Mouse (Mus musculus) MEL (cell line): ENCODE data around the gene Gpr18. TPM values are rescaled to one million over a fixed set of nuclear protein-coding genes. Genes with fewer than 3 reads are reported as not detected.

Experiments used
- DNase-seq: peaks from one replicate; pipeline ENCODE4 v3.0.0; 2011; ENCODE audit warnings: low read depth, low spot score
- H3K27ac ChIP-seq: 2 replicates; pipeline ENCODE4 v1.5.1; 2012; ENCODE audit warnings: low read depth, mild to moderate bottlenecking, control low read depth, low read length, moderate library complexity; ENCODE audit not compliant: control insufficient read depth
- H3K27me3 ChIP-seq, 2 experiments: fragments of 150-350 bp in 1 of 2; sonication (generic) in 1 of 2; 2 replicates each; pipeline ENCODE4 v1.6.1; 2012; ENCODE audit warnings: low read length in 2 of 2, mild to moderate bottlenecking in 2 of 2, improper control_type of control experiment in 1 of 2, moderate library complexity in 1 of 2; ENCODE audit not compliant: insufficient read depth in 2 of 2, control insufficient read depth in 1 of 2
- H3K36me3 ChIP-seq, 2 experiments: 2 replicates each; pipeline ENCODE4 v1.6.1; 2012 to 2014; ENCODE audit warnings: low read length in 2 of 2, improper control_type of control experiment in 1 of 2, inconsistent platforms in 1 of 2, mild to moderate bottlenecking in 1 of 2; ENCODE audit not compliant: insufficient read depth in 2 of 2, control insufficient read depth in 1 of 2
- H3K4me1 ChIP-seq, 2 experiments: fragments of 150-350 bp in 1 of 2; sonication (generic) in 1 of 2; 2 replicates each; pipeline ENCODE4 v1.6.1; 2012; ENCODE audit warnings: low read length in 2 of 2, improper control_type of control experiment in 1 of 2, mild to moderate bottlenecking in 1 of 2; ENCODE audit not compliant: insufficient read depth in 2 of 2, control insufficient read depth in 1 of 2
- H3K4me3 ChIP-seq, 2 experiments: fragments of 150-350 bp in 1 of 2; sonication (generic) in 1 of 2; 2 replicates each; pipeline ENCODE4 v1.5.1; 2012; ENCODE audit warnings: low read depth in 2 of 2, low read length in 2 of 2, mild to moderate bottlenecking in 2 of 2, moderate library complexity in 2 of 2, control low read depth in 1 of 2, improper control_type of control experiment in 1 of 2; ENCODE audit not compliant: control insufficient read depth in 1 of 2, insufficient read depth in 1 of 2
- H3K79me2 ChIP-seq: 2 replicates; pipeline ENCODE4 v1.6.1; 2012; ENCODE audit warnings: mild to moderate bottlenecking, low read length, moderate library complexity; ENCODE audit not compliant: control insufficient read depth, poor library complexity, insufficient read depth
- H3K9ac ChIP-seq: 2 replicates; pipeline ENCODE4 v1.6.1; 2012; ENCODE audit warnings: low read depth, mild to moderate bottlenecking, control low read depth, low read length, moderate library complexity; ENCODE audit not compliant: control insufficient read depth, poor library complexity, severe bottlenecking
- H3K9me3 ChIP-seq: fragments of 150-350 bp; sonication (generic); replicated peaks from 2 replicates; pipeline ENCODE4 v1.6.1; 2012; ENCODE audit warnings: mild to moderate bottlenecking, low read length, improper control_type of control experiment, moderate library complexity; ENCODE audit not compliant: insufficient read depth
- CHD2 ChIP-seq: IDR thresholded peaks from 2 replicates; pipeline ENCODE4 v1.6.1; 2011; ENCODE audit warnings: low read length, improper control_type of control experiment
- CTCF ChIP-seq, 3 experiments: IDR thresholded peaks in 2 of 3; conservative IDR thresholded peaks in 1 of 3; 2 replicates each; pipeline ENCODE4 v1.5.1; 2011 to 2012; ENCODE audit warnings: low read length in 3 of 3, low read depth in 2 of 3, mild to moderate bottlenecking in 2 of 3, improper control_type of control experiment in 1 of 3, inconsistent platforms in 1 of 3, mixed read lengths in 1 of 3, moderate library complexity in 1 of 3; ENCODE audit not compliant: control insufficient read depth in 1 of 3, insufficient read depth in 1 of 3, poor library complexity in 1 of 3, severe bottlenecking in 1 of 3
- E2F4 ChIP-seq: IDR thresholded peaks from 2 replicates; pipeline ENCODE4 v1.6.1; 2011; ENCODE audit warnings: low read depth, low read length, improper control_type of control experiment, borderline replicate concordance
- ELF1 ChIP-seq: IDR thresholded peaks from 2 replicates; pipeline ENCODE4 v1.6.1; 2014; ENCODE audit warnings: low read depth, mild to moderate bottlenecking, inconsistent platforms, low read length, improper control_type of control experiment, moderate library complexity
- ETS1 ChIP-seq: IDR thresholded peaks from 2 replicates; pipeline ENCODE4 v1.6.1; 2012; ENCODE audit warnings: low read depth, mild to moderate bottlenecking, inconsistent platforms, low read length, improper control_type of control experiment, moderate library complexity
- GABPA ChIP-seq: IDR thresholded peaks from 2 replicates; pipeline ENCODE4 v1.6.1; 2012; ENCODE audit warnings: low read depth, mild to moderate bottlenecking, inconsistent platforms, low read length, improper control_type of control experiment, moderate library complexity
- HCFC1 ChIP-seq: IDR thresholded peaks from 2 replicates; pipeline ENCODE4 v1.6.1; 2012; ENCODE audit warnings: low read depth, mild to moderate bottlenecking, inconsistent platforms, low read length, improper control_type of control experiment, moderate library complexity
- JUND ChIP-seq: IDR thresholded peaks from 2 replicates; pipeline ENCODE4 v1.6.1; 2011; ENCODE audit warnings: low read depth, mild to moderate bottlenecking, improper control_type of control experiment, low read length
- MEF2A ChIP-seq: IDR thresholded peaks from 2 replicates; pipeline ENCODE4 v1.6.1; 2014; ENCODE audit warnings: low read depth, mild to moderate bottlenecking, inconsistent platforms, low read length, improper control_type of control experiment; ENCODE audit not compliant: poor library complexity, insufficient replicate concordance, severe bottlenecking; ENCODE audit errors: extremely low read depth
- MYB ChIP-seq: IDR thresholded peaks from 2 replicates; pipeline ENCODE4 v1.6.1; 2011; ENCODE audit warnings: mild to moderate bottlenecking, low read depth, low read length, improper control_type of control experiment
- NRF1 ChIP-seq: IDR thresholded peaks from 2 replicates; pipeline ENCODE4 v1.6.1; 2014; ENCODE audit warnings: low read depth, mild to moderate bottlenecking, inconsistent platforms, low read length, improper control_type of control experiment, moderate library complexity; ENCODE audit not compliant: poor library complexity, insufficient read depth, severe bottlenecking
- POLR2AphosphoS5 ChIP-seq: IDR thresholded peaks from 2 replicates; pipeline ENCODE4 v1.6.1; 2012; ENCODE audit warnings: low read depth, borderline replicate concordance, mild to moderate bottlenecking, inconsistent platforms, low read length, moderate library complexity, mixed read lengths
- SIN3A ChIP-seq: IDR thresholded peaks from 2 replicates; pipeline ENCODE4 v1.6.1; 2012; ENCODE audit warnings: low read length, improper control_type of control experiment, inconsistent platforms
- TCF12 ChIP-seq: IDR thresholded peaks from 2 replicates; pipeline ENCODE4 v1.6.1; 2014; ENCODE audit warnings: low read depth, mild to moderate bottlenecking, inconsistent platforms, low read length, improper control_type of control experiment, moderate library complexity
- UBTF ChIP-seq: IDR thresholded peaks from 2 replicates; pipeline ENCODE4 v1.6.1; 2012; ENCODE audit warnings: low read depth, mild to moderate bottlenecking, inconsistent platforms, low read length, improper control_type of control experiment, moderate library complexity, borderline replicate concordance; ENCODE audit not compliant: insufficient read depth
- USF1 ChIP-seq: IDR thresholded peaks from 2 replicates; pipeline ENCODE4 v1.6.1; 2014; ENCODE audit warnings: low read depth, mild to moderate bottlenecking, inconsistent platforms, low read length, improper control_type of control experiment, moderate library complexity
- ZC3H11A ChIP-seq: IDR thresholded peaks from 2 replicates; pipeline ENCODE4 v1.6.1; 2012; ENCODE audit warnings: low read depth, mild to moderate bottlenecking, inconsistent platforms, low read length, improper control_type of control experiment
- ZNF384 ChIP-seq: IDR thresholded peaks from 2 replicates; pipeline ENCODE4 v1.6.1; 2012; ENCODE audit warnings: low read depth, mild to moderate bottlenecking, inconsistent platforms, low read length, improper control_type of control experiment
- polyA plus RNA-seq, 2 experiments: library from polyadenylated mRNA; stranded (reverse) in 1 of 2; unstranded in 1 of 2; fragments of >175 nt in 1 of 2; fragments of >200 nt in 1 of 2; gene quantifications; 2 replicates each; pipeline versions ENCODE4 v1.2.1 to v1.2.4; 2012; ENCODE audit warnings: low replicate concordance in 2 of 2, low read depth in 1 of 2; ENCODE audit not compliant: insufficient read length in 2 of 2, insufficient read depth in 1 of 2, missing spikeins in 1 of 2
- total RNA-seq: library from RNA; depleted of rRNA; stranded (reverse); fragments of 300-350 nt; gene quantifications from 2 replicates; pipeline ENCODE4 v1.2.3, GENCODE M21; 2012

The Gpr18 gene
- total and polyA plus RNA-seq, 3 experiments: 0.06 to 0.15 TPM; not detected in 1

GRCm38 (mm10) chr14:121927451-121927850 lies 11.9 kb upstream of the Gpr18 start:
- no peak overlapping the region for H3K9ac ChIP-seq
- no peak overlapping the region for H3K27ac ChIP-seq
- no peaks in the 10 kb centered on the region for H3K27me3 ChIP-seq
- H3K4me3 ChIP-seq: no peak overlapping the region
- DNase-seq: no peak
- H3K79me2 ChIP-seq: no peaks in the 10 kb centered on the region
- H3K4me1 ChIP-seq: peaks cover 0 to 3% of the 10 kb centered on the region in 2 experiments
- TF ChIP-seq USF1 (no peak), ELF1 (no peak), UBTF (no peak), CHD2 (no peak), HCFC1 (no peak), TCF12 (no peak), POLR2AphosphoS5 (no peak), ZNF384 (no peak), GABPA (no peak), ZC3H11A (no peak), E2F4 (no peak), ETS1 (no peak), CTCF (IDR thresholded peaks at IDR 0.05 in 2 of 3, conservative IDR thresholded peaks at IDR 0.05 in 1 of 3; ENCODE audit: control insufficient read depth in 1 of 3, insufficient read depth in 1 of 3, low read depth in 2 of 3, low read length in 3 of 3, poor library complexity in 1 of 3, severe bottlenecking in 1 of 3) (no peak), JUND (no peak)
- no peaks in the 10 kb centered on the region for H3K9me3 ChIP-seq
- peaks cover 0 to 9% of the 10 kb centered on the region in 2 experiments; a peak in 2 of 4 replicates for H3K36me3 ChIP-seq

- H3K4me3 ChIP-seq: no peak overlapping the region
- DNase-seq: no peak
- H3K9me3 ChIP-seq: no peaks in the 10 kb centered on the region
- no peak overlapping the region for H3K9ac ChIP-seq
- peaks cover 0 to 9% of the 10 kb centered on the region in 2 experiments; a peak in 2 of 4 replicates for H3K36me3 ChIP-seq
- H3K27ac ChIP-seq: no peak overlapping the region
- peaks cover 0 to 3% of the 10 kb centered on the region in 2 experiments for H3K4me1 ChIP-seq
- H3K79me2 ChIP-seq: no peaks in the 10 kb centered on the region
- TF ChIP-seq ETS1 (no peak), UBTF (no peak)
- H3K27me3 ChIP-seq: no peaks in the 10 kb centered on the region
These were observed 11.3 kb upstream of the Gpr18 start for GRCm38 (mm10) chr14:121926901-121927300.

GRCm38 (mm10) chr14:121924876-121925275 lies 9.3 kb upstream of the Gpr18 start:
- Histone ChIP-seq H3K27me3 (no peaks in the 10 kb centered on the region), H3K4me3 (no peak overlapping the region), H3K36me3 (peaks cover 0 to 5% of the 10 kb centered on the region in 2 experiments; a peak in 3 of 4 replicates), H3K27ac (no peak overlapping the region), H3K4me1 (peaks cover 0 to under 1% of the 10 kb centered on the region in 2 experiments; a peak in 2 of 4 replicates), H3K79me2 (no peaks in the 10 kb centered on the region), H3K9me3 (no peaks in the 10 kb centered on the region), H3K9ac (no peak overlapping the region)
- TF ChIP-seq MYB: no peak
- no peak for TF ChIP-seq NRF1
- no peak for TF ChIP-seq HCFC1
- no peak for TF ChIP-seq MEF2A
- TF ChIP-seq SIN3A: no peak
- no peak for DNase-seq
